Mouse (Mus musculus): ENCODE measurements around the gene Stx6. TPM values are rescaled to one million over a fixed set of nuclear protein-coding genes. Genes with fewer than 3 reads are reported as not detected.
A peak's percentile ranks its signal among the peaks of the same experiment; 100 is the strongest.

Gene Stx6
- polyA plus RNA-seq, 1 experiment from 2014 or later = 131 TPM

DNA sequence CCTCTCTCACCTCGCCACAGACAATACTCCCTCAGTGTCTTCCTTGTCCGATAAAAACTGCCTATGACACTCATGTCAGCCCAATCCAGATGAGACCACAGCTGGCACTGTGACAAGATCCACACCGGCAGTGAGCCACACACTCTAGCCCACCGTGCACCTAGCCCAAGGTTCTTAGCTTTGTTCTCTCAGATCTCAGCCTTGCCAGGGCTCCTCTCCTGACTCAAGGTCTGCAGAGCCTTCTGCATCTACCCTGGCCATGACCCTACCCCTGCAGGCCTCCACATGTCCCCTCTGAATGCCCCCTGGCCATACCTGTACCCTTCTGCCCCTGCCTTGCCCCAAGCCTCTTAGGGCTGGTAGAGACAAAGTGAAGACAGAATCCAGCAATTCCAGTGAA, 53.6 kb downstream of the Stx6 start:
- Histone ChIP-seq H3K4me2 (replicated peaks) (no peak overlapping the region), H3K36me3 (peaks cover under 1% of the 10 kb centered on the region; the same call in 1 of the 2 replicates), H3K27ac (replicated peaks) (peak overlapping the region; percentile 62), H3K27me3 (no peaks in the 10 kb centered on the region), H3K4me1 (peaks cover 64% of the 10 kb centered on the region), H3K9me3 (no peaks in the 10 kb centered on the region), H3K4me3 (no peak overlapping the region), H3K9ac (replicated peaks) (no peak overlapping the region)
- 38% methylated on average over 4 of the region's 4 CpGs for WGBS
- ATAC-seq (replicated peaks) = peak; percentile 5

DNA sequence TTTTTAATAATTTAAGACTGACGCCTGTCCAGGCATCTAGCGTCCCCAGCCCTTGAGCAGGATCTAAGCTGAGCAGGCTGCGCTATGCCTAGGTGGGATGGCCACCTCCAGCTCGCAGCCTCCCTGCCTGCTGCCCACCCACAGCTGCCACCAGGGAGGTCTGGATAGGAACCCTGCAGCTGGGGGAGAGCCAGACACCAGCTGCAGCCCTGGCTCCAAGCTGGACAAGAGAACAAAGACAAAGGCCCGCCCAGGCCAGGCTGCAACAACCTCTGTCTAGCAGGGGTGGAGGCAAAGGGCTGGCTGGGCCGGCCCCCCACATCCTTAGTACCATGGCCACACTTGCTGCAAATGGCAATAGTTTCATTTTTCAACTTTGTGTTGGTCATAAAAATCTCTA, 54.0 kb downstream of the Stx6 start:
- WGBS = 7% methylated on average over 6 of the region's 6 CpGs
- Histone ChIP-seq H3K27me3 (no peaks in the 10 kb centered on the region), H3K9ac (replicated peaks) (peak overlapping the region; percentile 8; the same call in 1 of the 2 replicates), H3K27ac (replicated peaks) (peak overlapping the region; percentile 62), H3K4me2 (replicated peaks) (no peak overlapping the region), H3K36me3 (no peaks in the 10 kb centered on the region), H3K4me1 (peaks cover 64% of the 10 kb centered on the region), H3K4me3 (no peak overlapping the region), H3K9me3 (no peaks in the 10 kb centered on the region)
- peak; percentile 39 for ATAC-seq (replicated peaks)

DNA sequence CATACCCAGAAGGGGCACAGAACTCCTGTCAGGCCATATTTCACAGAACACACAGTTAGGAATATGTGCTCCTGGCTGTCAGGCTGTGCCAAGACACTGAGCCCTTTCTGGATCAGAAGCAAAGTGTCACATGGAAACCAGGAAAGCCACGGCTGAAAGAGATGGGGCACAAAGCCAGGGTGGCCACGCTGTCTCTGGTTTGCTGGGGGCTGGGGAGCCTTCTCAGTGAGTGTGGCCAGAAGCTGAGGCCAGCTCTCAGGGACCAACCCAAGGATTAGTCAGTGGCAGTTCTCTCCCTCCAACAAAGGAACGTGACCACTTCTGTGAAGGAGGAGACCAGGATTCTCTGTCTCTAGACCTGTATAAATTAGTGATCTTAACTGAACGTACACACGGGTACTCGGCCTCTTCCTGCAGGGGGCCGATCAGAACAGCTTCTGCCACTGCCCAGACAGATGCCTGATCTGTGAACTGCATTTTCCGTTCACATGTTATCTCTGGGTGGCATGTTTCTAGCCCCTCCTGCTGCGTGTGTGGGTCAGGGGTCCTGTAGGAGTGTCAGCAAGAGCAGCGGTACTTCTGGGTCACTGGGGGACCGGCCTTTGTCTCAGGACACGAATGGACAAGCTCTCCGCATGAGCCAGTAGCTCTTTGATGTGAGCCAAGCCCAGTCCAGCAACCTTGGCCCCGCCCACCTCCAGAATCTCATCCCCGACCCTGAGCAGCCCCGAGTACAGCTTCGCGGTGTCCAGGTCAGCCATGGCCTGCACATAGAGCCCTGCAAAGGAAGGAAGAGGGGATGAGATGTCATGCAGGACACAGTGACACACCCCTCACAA, 54.6 kb downstream of the Stx6 start:
- Histone ChIP-seq H3K36me3 (no peaks in the 10 kb centered on the region), H3K4me2 (replicated peaks) (no peak overlapping the region)

DNA sequence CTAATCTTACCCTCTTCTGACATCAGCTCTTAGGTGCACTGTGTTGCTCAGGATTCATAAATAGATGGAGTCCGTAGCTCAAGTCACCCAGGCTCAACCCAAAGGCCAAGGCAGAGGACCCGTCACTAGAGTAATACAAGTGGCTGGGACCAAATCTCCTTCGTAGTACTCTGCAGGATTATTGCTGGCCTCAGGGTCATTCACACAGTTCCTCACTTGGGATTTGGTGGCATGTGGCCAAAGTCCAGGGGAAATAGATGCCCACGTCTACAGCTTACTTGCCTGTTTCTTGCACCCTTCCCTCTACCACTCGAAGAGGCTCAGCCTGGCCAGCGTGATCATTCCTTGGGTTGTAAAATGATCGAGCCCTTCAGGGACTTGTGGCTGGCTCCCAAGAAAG, 55.4 kb downstream of the Stx6 start:
- Histone ChIP-seq H3K27ac (replicated peaks) (no peak overlapping the region), H3K9me3 (no peaks in the 10 kb centered on the region)
- 84% methylated on average over 7 of the region's 7 CpGs for WGBS

More for the DNA sequence above, 54.6 kb downstream of the Stx6 start:
- 13% methylated on average over 18 of the region's 18 CpGs for WGBS
- Histone ChIP-seq H3K9me3 (no peaks in the 10 kb centered on the region), H3K27me3 (no peaks in the 10 kb centered on the region), H3K9ac (replicated peaks) (no peak overlapping the region; the same call in 1 of the 2 replicates), H3K4me1 (peaks cover 63% of the 10 kb centered on the region), H3K4me3 (no peak overlapping the region), H3K27ac (replicated peaks) (peak overlapping the region; percentile 62)
- no peak for ATAC-seq (replicated peaks)

DNA sequence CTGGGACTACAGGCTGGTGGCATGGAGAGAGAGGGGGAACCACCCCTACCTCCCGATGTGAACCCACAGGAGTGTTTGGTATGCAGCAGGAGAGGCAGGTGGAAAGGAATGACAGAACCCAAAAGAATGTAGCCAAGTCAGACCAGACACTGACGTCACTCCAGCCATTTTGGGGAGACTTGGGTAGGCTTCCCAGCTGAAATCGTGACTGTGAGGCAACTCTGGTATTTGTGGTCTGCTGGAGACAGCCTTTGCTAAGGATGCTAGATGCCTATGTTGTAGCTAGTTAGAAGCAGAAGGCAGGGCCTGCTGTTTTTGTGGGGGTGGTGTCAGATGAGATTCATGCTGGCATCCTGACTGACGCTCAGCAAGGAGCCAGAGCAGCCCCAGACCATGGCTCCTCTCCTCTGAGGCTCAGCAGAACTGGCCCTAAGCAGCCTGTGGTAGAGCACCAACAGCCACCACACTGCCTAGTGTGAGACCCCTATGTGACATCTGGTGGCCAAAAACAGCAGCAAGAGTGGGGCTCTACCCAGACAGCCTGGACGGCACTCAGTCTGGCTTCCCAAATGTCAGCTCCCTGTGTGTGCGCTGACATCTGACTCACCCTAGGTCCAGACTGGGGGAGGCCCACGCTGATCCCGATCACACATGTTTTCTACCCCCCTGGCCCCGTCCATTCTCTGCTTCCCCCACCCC, 56.7 kb downstream of the Stx6 start:
- H3K27me3 ChIP-seq = no peaks in the 10 kb centered on the region
- no peak overlapping the region; the same call in 1 of the 2 replicates for H3K9ac ChIP-seq (replicated peaks)
- H3K4me2 ChIP-seq (replicated peaks) = no peak overlapping the region
- H3K36me3 ChIP-seq = no peaks in the 10 kb centered on the region
- no peak for ATAC-seq (replicated peaks)
- no peak overlapping the region for H3K4me3 ChIP-seq
- peak overlapping the region; percentile 46 for H3K27ac ChIP-seq (replicated peaks)
- peaks cover 53% of the 10 kb centered on the region for H3K4me1 ChIP-seq
- H3K9me3 ChIP-seq = no peaks in the 10 kb centered on the region
- 67% methylated on average over 9 of the region's 9 CpGs for WGBS

More for the DNA sequence above, 55.4 kb downstream of the Stx6 start:
- H3K4me2 ChIP-seq (replicated peaks) = no peak overlapping the region
- H3K4me3 ChIP-seq = no peak overlapping the region
- H3K9ac ChIP-seq (replicated peaks) = no peak overlapping the region; the same call in 1 of the 2 replicates
- no peak for ATAC-seq (replicated peaks)
- no peaks in the 10 kb centered on the region for H3K27me3 ChIP-seq
- H3K4me1 ChIP-seq = peaks cover 59% of the 10 kb centered on the region
- no peaks in the 10 kb centered on the region for H3K36me3 ChIP-seq

DNA sequence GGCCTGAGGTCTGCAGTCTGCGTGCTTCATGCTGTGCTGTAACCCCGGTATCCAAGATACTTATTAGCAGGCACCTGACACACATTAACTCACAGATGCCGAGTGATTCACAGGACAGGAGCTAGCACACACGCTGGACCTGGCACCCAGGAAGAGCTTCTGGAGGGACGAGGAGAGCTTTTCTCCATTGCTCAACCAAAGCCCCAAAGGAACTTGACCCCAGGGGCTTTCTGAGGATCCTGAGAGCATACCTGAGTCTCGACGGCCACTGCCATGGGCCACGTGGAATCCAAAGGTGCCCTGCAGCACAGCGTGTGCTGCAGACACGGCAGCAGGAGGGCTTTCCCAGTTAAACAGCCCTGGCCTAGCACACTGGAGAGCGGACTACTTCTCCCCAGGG, 57.8 kb downstream of the Stx6 start:
- Histone ChIP-seq H3K4me3 (no peak overlapping the region), H3K4me2 (replicated peaks) (no peak overlapping the region), H3K4me1 (peaks cover 43% of the 10 kb centered on the region), H3K36me3 (no peaks in the 10 kb centered on the region), H3K9ac (replicated peaks) (no peak overlapping the region), H3K9me3 (no peaks in the 10 kb centered on the region), H3K27ac (replicated peaks) (0 out of 2 replicates have a peak overlapping the region, but pooled peaks have one; percentile 7), H3K27me3 (no peaks in the 10 kb centered on the region)
- ATAC-seq (replicated peaks) = no peak
- 85% methylated on average over 11 of the region's 11 CpGs for WGBS

DNA sequence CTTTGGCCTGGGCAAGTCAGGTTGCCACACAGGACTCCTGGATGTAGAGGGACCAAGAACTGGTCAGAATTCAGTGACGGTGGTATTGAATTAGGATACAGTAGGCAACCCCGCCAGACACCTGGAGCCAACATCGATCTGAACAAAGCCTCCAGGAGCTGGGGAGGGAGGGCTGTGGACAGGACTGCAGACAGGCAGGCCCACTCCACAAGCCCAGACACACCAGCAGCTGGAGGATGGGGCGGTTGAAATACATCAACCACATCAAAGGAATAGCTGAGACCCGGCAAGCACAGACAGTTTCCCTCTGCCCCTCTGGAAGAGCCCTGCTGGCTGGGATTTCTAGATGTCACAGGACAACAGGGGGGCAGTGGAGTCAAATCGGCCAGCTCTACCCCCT, 58.3 kb downstream of the Stx6 start:
- no peaks in the 10 kb centered on the region for H3K27me3 ChIP-seq
- no peaks in the 10 kb centered on the region for H3K36me3 ChIP-seq
- no peak overlapping the region for H3K9ac ChIP-seq (replicated peaks)
- no peak for ATAC-seq (replicated peaks)
- peaks cover 42% of the 10 kb centered on the region for H3K4me1 ChIP-seq
- H3K4me3 ChIP-seq = no peak overlapping the region
- WGBS = 74% methylated on average over 6 of the region's 6 CpGs
- no peaks in the 10 kb centered on the region for H3K9me3 ChIP-seq
- no peak overlapping the region for H3K27ac ChIP-seq (replicated peaks)
- no peak overlapping the region for H3K4me2 ChIP-seq (replicated peaks)

DNA sequence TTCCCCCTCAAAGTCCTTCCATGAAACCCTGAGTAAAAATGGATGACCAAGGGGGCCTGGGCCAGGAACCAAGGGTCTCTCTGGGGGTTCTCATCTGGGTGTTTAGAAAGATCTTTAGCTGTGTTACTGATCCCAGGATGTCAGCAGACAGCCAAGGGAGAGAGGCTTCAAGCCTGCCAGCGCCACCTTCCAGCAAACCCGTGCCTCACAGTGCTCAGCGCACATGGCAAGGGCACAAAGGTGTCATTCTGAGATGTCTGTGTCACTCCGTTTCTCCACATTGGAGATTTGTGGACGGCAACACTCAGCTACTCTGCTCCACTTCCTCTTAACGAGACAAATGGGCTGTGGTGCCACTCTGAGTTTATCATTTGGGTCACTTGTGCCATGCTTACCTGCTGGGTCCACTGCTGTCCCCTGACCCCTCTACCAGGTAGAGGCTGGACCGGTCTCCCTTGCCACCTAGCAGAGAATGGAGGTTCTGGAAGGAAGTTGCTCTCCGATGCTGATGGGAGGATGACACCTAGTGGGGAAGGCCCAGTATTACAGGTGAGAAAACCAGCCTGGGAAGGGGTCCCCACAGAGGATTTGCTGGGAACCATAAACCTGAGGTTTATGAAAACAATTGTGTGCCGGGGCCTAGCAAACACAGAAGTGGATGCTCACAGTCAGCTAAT, 59.5 kb downstream of the Stx6 start:
- ATAC-seq (replicated peaks) = no peak
- Histone ChIP-seq H3K4me3 (no peak overlapping the region), H3K4me2 (replicated peaks) (no peak overlapping the region), H3K9ac (replicated peaks) (no peak overlapping the region), H3K4me1 (peaks cover 40% of the 10 kb centered on the region), H3K36me3 (no peaks in the 10 kb centered on the region), H3K27ac (replicated peaks) (no peak overlapping the region), H3K27me3 (no peaks in the 10 kb centered on the region), H3K9me3 (no peaks in the 10 kb centered on the region)
- WGBS = 46% methylated on average over 9 of the region's 9 CpGs

DNA sequence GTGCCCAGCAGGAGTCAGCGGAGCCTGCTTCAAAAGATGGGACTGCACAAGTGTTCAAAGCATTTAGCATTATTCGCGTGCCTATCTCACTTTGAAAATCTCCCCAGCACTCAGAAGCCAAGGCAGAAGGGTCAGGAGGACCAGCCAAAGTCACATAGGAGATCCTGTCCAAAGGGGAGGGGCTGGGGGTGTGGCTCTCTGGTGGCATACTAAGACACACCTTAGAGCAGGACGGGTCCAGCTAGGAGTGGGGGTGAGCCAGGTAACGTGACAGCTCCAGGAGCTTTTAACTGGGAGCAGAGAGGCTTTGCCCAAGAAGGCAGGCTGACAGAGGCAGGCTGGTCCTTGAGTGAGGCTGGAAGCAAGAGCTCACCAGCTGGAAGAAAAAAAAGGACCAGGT, 60.4 kb downstream of the Stx6 start:
- no peak overlapping the region for H3K4me3 ChIP-seq
- no peak overlapping the region for H3K4me2 ChIP-seq (replicated peaks)
- H3K36me3 ChIP-seq = no peaks in the 10 kb centered on the region
- 68% methylated on average over 5 of the region's 5 CpGs for WGBS
- H3K9ac ChIP-seq (replicated peaks) = no peak overlapping the region
- H3K27ac ChIP-seq (replicated peaks) = no peak overlapping the region
- ATAC-seq (replicated peaks) = no peak
- H3K4me1 ChIP-seq = peaks cover 33% of the 10 kb centered on the region
- H3K27me3 ChIP-seq = no peaks in the 10 kb centered on the region
- H3K9me3 ChIP-seq = no peaks in the 10 kb centered on the region

DNA sequence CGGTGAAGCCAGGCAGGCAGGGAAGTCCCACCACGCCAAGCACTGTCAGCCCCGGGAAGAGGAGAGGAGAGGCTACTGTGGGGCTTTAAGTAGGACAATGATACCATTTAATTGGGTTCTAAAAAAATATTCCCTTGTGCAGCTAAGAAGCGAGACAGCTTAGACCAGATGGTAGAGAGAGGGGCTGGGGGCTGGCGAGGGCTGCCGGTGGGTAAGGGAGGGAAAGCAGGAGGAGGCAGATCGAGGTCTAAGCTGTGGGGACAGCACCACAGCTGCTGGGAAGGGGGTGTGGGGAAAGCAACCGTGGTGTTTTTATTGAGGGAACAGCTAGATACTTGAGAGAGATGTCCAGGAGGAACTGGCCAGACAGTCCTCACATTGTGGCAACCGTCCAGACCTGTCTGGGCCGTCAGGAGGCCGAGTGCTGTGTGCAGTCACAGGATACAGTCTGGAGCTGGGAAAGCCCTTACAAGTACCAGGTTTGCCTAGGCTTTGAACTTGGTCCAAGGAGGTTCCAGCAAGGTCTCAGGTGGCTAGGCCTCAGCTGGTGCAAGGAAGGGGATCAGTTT, 63.7 kb downstream of the Stx6 start:
- Histone ChIP-seq H3K4me2 (replicated peaks) (no peak overlapping the region), H3K27me3 (no peaks in the 10 kb centered on the region), H3K4me3 (no peak overlapping the region), H3K9ac (replicated peaks) (no peak overlapping the region), H3K4me1 (peaks cover 20% of the 10 kb centered on the region), H3K36me3 (no peaks in the 10 kb centered on the region), H3K9me3 (no peaks in the 10 kb centered on the region), H3K27ac (replicated peaks) (peak overlapping the region; percentile 75)
- 47% methylated on average over 11 of the region's 11 CpGs for WGBS
- 0 out of 2 replicates have a peak, but pooled peaks have one; percentile 32 for ATAC-seq (replicated peaks)

DNA sequence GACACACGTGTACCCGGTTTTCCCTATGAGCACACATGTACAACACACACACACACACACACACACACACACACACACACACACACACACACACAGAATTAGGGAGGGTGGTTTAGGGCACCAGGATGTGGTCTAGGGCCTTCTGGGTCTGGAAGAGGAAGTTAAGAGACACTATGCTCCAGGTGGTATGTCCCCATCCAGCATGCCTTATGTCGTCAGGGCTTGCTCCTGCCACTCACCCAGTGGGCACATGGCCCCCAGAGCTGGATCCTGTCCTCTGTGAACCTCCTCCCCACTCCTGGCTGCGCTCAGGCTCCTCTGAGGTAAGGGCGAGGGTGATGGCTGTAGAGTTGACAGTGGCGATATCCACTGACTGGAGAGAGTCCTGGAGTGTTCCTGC, 64.5 kb downstream of the Stx6 start:
- 91% methylated on average over 6 of the region's 6 CpGs for WGBS
- no peak overlapping the region for H3K9ac ChIP-seq (replicated peaks)
- H3K9me3 ChIP-seq = no peaks in the 10 kb centered on the region
- no peak overlapping the region for H3K4me2 ChIP-seq (replicated peaks)
- H3K4me3 ChIP-seq = no peak overlapping the region
- no peak for ATAC-seq (replicated peaks)
- H3K36me3 ChIP-seq = no peaks in the 10 kb centered on the region
- peaks cover 20% of the 10 kb centered on the region for H3K4me1 ChIP-seq
- no peaks in the 10 kb centered on the region for H3K27me3 ChIP-seq
- no peak overlapping the region for H3K27ac ChIP-seq (replicated peaks)

Measured in forebrain, embryonic 15.5 days (tissue).